Mouse (Mus musculus) mesoderm, embryonic 11.5 days (tissue): Measurements from ENCODE around the gene Tac2.

Experiments
- DNase-seq: peaks from one replicate; pipeline ENCODE4 v3.0.0-alpha.2; 2012; ENCODE audit warnings: low read depth, low spot score

Gene Tac2

DNA sequence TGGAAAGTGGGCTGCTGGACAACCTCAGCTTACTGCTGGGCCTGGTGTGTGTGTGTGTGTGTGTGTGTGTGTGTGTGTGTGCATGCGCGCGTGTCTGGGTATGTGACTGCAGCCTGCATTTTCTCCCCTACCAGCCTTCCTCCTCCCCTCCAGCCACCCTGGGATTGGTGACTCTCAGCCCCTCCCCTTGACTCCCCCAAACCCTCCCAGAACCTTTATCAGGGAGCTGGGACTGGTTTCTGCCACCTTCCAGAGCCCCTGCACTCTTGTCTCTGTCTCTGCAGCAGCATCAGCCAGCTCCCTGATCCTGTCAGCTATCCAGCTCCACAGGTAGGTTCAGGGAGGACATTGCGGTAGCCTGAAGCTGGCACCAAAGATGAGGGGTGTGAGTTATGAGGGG lies 858 bp downstream of the Tac2 start:
- DNase-seq: no peak

GRCm38 (mm10) chr10:127728437-127728836 lies 4.2 kb downstream of the Tac2 start:
- DNase-seq: no peak

DNA sequence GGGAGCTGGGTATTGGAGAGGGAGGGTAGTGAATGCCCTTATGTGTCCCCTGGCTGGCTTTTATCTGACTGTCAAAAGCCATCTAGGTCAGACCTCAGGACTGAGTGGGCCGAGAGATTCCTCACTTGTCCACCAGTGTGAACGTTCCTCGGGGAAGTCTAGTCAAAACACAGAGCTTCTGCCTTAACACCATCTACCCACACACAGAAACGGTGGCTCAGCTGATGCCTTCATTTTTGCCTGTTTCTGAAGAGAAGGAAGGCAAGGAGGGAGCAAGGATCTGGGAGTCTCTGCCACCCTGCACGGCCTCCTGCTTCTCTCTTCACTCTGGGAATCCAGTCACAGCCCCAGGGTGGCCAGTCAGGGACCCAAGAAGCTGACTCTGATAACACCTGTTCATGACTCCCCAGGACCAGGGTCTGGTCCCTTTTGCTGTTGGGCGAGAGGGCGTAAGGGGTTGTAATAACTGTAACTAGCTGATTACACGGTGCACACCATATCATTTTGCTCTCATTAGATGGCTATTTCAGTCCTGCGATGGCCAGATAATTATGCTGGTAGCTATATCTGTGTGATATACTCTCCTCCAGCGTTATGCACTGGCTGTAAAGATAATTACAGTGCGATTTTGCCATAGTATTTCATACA lies 6.1 kb downstream of the Tac2 start:
- DNase-seq: no peak

DNA sequence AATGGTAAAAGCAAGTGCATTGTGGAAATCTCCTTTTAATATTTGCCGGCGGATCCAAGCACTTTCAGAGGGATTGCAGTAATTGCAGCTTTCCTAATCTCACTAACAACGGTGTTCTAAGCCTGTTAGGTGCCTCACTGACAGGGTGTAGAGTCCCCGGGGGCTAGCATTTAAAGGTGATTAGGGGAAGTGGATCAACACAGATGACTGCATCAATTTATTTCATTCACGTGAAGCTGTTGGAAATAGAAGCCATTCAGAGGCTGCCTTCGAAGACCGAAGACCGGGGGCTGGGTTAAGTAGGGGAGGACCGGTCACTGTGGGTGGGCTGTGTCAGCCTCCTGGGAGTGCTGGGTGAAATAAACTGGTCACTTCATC lies 6.6 kb downstream of the Tac2 start:
- no peak for DNase-seq

DNA sequence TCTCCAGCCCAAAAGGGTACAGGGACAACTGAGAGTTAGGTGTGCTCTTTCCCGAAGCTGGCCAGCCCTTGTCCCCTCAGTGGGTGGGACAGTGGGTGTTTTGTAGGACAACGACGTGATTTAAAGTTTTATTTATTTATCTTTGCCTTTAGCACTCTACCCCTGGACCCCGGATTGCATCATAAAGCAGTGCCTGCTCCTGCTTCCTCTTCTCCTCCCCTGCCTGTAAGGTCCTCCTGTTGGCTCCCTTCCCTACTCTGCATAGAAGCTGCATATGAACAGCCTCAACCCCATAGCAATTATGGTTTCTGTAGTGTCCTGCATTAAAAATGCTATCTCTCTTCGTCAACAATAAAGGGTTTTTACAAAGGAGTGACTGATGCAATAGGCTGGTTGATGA lies 7.1 kb downstream of the Tac2 start:
- DNase-seq: no peak

DNA sequence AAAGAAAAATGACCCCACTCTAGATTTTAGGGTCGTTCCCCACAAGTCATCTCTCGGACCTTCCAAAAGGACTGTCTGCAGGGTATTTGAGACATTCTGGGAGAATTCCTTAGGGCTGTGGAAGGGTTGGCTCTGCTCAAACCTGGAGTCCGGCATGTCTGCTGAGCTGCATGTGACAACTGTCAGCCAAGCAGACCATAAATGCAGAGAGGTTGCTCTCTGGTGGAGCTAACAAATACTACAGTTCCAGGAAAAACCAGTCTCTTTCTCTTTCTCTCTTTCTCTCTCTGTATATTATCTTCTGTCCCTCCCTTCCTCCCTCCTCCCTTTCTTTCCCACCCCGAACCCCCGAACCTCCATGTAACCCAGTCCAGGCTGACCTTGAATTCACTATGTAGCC lies 10.2 kb downstream of the Tac2 start:
- no peak for DNase-seq

DNA sequence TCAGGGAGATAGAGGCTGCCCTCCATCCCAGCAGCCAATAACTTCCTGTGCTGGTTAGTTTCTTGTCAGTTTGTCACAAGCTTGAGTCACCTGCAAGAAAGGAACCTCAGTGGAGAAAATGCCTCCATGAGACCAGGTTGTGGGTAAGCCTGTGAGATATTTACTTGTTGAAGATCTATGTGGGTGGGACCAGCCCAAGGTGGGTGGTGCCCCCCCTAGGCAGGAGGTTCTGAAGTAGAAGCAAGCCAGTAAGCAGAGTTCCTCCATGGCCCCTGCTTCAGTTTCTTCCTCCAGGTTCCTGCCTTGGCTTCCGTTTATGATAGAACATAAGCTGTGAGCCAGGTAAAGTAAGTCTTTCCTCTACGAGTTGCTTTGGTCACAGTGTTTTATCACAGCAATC lies 12.0 kb downstream of the Tac2 start:
- no peak for DNase-seq

DNA sequence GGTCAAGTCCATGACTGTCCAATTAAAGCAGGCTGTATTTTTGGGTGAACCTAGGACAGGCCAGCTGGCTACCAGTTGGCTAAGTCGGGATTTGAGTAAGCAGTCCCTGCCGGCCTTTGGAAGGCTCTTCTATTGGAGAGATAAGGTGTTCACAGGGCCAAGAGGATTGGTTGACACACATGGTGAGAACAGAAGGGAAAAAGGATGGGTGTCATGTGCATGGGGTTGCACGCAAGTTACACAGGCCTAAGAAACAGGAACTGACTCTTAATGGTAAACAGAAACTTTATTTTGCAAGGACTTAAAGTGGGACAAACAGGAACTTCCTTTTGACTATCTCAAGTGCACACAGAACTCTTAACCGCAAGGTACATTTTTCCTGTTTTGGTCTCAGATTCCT lies 12.6 kb downstream of the Tac2 start:
- DNase-seq: no peak

DNA sequence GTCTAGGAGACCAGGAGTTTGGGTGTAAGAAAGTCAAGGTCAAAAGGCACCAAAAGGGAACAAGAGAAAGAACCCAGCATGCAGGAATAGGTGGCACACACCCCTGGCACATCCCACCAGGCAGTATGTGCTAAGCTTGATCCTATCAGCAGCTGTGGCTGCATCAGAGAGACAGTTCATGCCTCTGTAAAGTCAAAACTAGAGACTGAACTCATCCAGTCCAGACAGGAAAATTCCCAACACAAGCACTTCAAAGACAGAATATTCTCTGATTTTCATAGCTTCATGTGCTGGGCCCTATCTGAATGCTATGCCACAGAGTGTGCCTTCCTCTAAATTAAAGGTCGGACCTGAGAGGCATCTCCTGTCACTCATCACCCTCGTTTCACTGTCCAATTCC lies 13.3 kb downstream of the Tac2 start:
- DNase-seq: no peak

DNA sequence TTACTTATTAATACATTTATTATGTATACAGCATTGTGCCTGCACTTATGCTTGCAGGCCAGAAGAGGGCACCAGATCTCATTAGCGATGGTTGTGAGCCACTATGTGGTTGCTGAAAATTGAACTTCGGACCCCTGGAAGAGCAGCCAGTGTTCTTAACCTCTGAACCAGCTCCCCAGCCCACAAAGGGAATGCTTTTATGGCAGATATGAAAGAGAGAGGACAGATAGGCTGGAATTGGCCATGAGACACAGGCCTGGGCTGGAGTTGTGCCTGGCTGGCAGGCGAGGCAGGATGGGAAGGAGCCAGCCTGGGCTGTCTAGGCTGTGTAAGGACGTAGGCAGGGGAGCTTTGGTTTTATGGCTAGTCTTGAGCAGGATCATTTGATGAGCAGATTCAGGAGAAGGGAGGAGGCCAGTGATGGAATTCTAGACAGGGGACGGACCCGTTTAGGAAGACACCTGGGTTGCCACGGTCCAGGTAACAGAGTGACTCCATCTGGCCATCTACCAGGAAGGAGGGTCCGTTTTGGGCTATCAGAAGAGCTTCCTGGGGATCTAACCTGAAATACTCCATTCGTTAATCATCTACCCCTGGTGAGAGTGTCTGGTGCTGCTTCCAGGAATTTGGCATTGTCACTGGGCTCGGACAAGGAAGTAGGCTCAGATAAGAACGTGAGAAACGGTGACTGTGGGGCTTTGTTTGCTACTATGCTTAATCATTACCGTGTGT lies 14.0 kb downstream of the Tac2 start:
- DNase-seq: peak; percentile 63

- DNase-seq: peak; percentile 85
Observed at GRCm38 (mm10) chr10:127739083-127739660, 14.9 kb downstream of the Tac2 start, which contains the start of gene Zbtb39. Gene Zbtb39, plus strand, starts transcription at chr10:127739538.

DNA sequence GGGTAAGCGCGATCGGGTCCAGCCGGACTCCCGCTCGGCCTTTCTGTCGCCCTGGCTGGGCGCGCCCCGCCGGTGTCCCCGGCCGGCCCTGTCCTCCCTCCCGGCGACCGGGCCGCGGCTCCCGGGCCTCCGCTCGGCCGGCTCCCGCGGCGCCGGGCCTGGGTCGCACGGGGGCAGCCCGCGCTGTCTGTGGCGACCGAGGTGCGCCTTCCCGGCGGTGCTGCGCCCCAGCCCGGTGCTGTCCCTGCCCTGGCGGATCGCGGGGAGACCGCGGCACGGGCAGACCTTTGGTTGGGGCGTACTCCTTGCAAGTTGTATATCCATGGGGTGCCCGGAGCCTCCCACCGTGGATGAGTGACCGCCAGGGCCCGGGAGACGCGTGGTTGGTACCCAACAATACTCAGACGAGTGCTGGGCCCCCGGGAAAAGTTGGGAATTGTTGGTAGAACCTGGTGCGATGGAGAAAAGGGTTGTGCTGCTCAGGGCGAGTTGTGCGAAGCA lies 15.4 kb downstream of the Tac2 start:
- DNase-seq: no peak

- DNase-seq: peak; percentile 55
Observed at GRCm38 (mm10) chr10:127744661-127745060, 20.4 kb downstream of the Tac2 start.

- no peak for DNase-seq
Observed at GRCm38 (mm10) chr10:127745886-127746285, 21.6 kb downstream of the Tac2 start.

DNA sequence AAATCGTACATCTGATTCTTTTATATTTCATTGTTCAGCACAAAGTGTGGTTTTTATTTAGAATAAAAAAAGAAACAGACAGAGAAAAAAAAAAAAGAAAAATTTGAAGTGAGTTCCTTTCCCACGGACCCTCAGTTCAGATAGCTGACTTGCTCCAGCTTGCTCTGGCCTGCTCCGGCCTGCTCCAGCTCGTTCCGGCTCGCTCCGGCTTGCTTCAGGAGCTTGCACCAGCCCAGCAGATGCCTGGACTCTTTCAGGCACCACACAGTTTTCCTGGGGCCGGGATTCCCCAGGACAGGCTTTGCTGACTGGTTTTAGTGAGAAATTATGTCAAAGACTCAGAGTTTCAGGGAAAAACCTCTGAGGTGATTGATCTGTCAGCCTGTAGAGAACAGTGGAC lies 23.0 kb downstream of the Tac2 start:
- DNase-seq: no peak

DNA sequence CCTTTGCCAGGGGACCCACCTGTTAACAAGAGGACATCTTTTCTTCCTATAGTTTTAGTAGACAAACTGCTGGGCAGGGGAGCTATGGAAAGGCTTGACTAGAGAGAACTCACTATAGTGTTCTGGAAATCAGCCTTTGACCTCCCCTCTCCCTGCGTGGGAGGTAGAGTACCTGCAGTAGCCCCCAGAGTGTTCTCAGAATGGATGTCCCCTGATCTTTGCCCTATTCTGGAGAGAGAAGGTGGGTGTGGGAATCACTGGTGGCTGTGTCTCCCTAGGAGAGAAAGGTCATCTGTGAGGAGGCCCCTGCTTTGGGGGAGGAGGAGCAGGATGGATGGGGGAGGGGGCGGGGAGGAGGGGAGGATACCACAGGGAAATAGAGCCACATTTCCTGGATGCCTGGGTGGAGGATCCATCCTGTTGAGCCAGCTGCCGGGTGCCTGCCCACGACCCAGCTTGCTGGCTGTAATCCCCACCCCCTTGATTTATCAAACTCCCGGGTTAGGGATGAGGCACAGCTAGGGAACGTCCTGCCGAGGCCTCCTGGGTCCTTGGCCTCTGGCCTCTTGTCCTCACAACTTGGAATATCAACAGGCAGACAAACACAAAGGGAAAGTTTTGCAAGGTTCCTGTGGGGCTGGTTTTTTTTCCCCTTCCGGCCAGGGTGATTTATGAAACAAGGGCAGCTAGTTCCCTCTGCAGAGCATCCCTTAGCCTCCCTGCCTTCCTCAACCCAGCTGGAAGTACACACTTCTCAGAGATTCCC lies 24.8 kb downstream of the Tac2 start:
- peak; percentile 59 for DNase-seq

GRCm38 (mm10) chr10:127750136-127750777 lies 26.0 kb downstream of the Tac2 start:
- DNase-seq: no peak

DNA sequence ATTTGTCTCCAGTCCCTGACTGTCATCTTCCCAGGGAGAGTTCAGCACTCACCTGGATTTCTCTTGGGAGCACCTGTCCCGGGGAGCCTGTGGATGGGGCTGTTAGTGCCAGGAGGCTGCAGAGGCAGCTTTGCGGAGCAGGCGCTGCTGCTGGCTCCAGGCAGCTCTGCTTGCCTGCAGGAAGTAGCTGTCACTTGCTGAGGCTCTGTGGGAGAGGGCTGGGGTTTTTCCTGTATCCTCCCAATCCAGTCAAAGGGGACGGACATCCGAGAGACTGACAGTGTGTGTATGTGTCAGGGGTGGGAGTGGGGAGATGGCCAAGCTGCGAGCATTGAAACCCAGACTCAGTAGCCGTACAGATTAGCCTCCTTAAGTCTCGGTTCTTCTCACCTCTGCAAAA lies 27.3 kb downstream of the Tac2 start, which contains the start of gene Gpr182:
TSS of gene Gpr182 (minus strand) at position 185 of the 400 bp plus-strand sequence.
- no peak for DNase-seq

GRCm38 (mm10) chr10:127754566-127755166 lies 30.4 kb downstream of the Tac2 start:
- no peak for DNase-seq

DNA sequence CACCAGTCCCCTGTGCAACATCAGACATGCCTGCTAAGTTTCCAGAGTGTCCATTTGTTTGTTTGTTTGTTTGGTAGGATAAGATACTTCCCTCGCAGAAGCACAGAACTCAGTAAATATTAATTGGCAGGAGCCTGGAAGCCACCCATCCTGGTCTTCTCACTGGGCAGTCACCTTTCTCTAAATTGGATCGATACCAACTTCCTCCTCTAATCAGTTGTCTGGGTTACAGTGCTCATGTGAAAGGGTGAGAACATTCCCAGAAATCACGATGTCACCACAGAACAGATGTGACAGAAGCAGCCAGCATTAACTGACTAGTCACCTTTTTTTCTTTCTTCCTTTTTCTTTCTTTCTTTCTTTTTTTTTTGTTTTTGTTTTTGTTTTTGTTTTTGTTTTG lies 31.0 kb downstream of the Tac2 start:
- no peak for DNase-seq
